Mouse (Mus musculus) MEL (cell line): ENCODE data around the gene Churc1. TPM values are rescaled to one million over a fixed set of nuclear protein-coding genes. Genes with fewer than 3 reads are reported as not detected.

Source experiments
- DNase-seq: peaks from one replicate; pipeline ENCODE4 v3.0.0; 2011; ENCODE audit warnings: low read depth, low spot score
- H3K27ac ChIP-seq: 2 replicates; pipeline ENCODE4 v1.5.1; 2012; ENCODE audit warnings: low read depth, mild to moderate bottlenecking, control low read depth, low read length, moderate library complexity; ENCODE audit not compliant: control insufficient read depth
- H3K27me3 ChIP-seq, 2 experiments: fragments of 150-350 bp in 1 of 2; sonication (generic) in 1 of 2; 2 replicates each; pipeline ENCODE4 v1.6.1; 2012; ENCODE audit warnings: low read length in 2 of 2, mild to moderate bottlenecking in 2 of 2, improper control_type of control experiment in 1 of 2, moderate library complexity in 1 of 2; ENCODE audit not compliant: insufficient read depth in 2 of 2, control insufficient read depth in 1 of 2
- H3K36me3 ChIP-seq, 2 experiments: 2 replicates each; pipeline ENCODE4 v1.6.1; 2012 to 2014; ENCODE audit warnings: low read length in 2 of 2, improper control_type of control experiment in 1 of 2, inconsistent platforms in 1 of 2, mild to moderate bottlenecking in 1 of 2; ENCODE audit not compliant: insufficient read depth in 2 of 2, control insufficient read depth in 1 of 2
- H3K4me1 ChIP-seq, 2 experiments: fragments of 150-350 bp in 1 of 2; sonication (generic) in 1 of 2; 2 replicates each; pipeline ENCODE4 v1.6.1; 2012; ENCODE audit warnings: low read length in 2 of 2, improper control_type of control experiment in 1 of 2, mild to moderate bottlenecking in 1 of 2; ENCODE audit not compliant: insufficient read depth in 2 of 2, control insufficient read depth in 1 of 2
- H3K4me3 ChIP-seq, 2 experiments: fragments of 150-350 bp in 1 of 2; sonication (generic) in 1 of 2; 2 replicates each; pipeline ENCODE4 v1.5.1; 2012; ENCODE audit warnings: low read depth in 2 of 2, low read length in 2 of 2, mild to moderate bottlenecking in 2 of 2, moderate library complexity in 2 of 2, control low read depth in 1 of 2, improper control_type of control experiment in 1 of 2; ENCODE audit not compliant: control insufficient read depth in 1 of 2, insufficient read depth in 1 of 2
- H3K79me2 ChIP-seq: 2 replicates; pipeline ENCODE4 v1.6.1; 2012; ENCODE audit warnings: mild to moderate bottlenecking, low read length, moderate library complexity; ENCODE audit not compliant: control insufficient read depth, poor library complexity, insufficient read depth
- H3K9ac ChIP-seq: 2 replicates; pipeline ENCODE4 v1.6.1; 2012; ENCODE audit warnings: low read depth, mild to moderate bottlenecking, control low read depth, low read length, moderate library complexity; ENCODE audit not compliant: control insufficient read depth, poor library complexity, severe bottlenecking
- H3K9me3 ChIP-seq: fragments of 150-350 bp; sonication (generic); replicated peaks from 2 replicates; pipeline ENCODE4 v1.6.1; 2012; ENCODE audit warnings: mild to moderate bottlenecking, low read length, improper control_type of control experiment, moderate library complexity; ENCODE audit not compliant: insufficient read depth
- CTCF ChIP-seq, 3 experiments: IDR thresholded peaks in 2 of 3; conservative IDR thresholded peaks in 1 of 3; 2 replicates each; pipeline ENCODE4 v1.5.1; 2011 to 2012; ENCODE audit warnings: low read length in 3 of 3, low read depth in 2 of 3, mild to moderate bottlenecking in 2 of 3, improper control_type of control experiment in 1 of 3, inconsistent platforms in 1 of 3, mixed read lengths in 1 of 3, moderate library complexity in 1 of 3; ENCODE audit not compliant: control insufficient read depth in 1 of 3, insufficient read depth in 1 of 3, poor library complexity in 1 of 3, severe bottlenecking in 1 of 3
- E2F4 ChIP-seq: IDR thresholded peaks from 2 replicates; pipeline ENCODE4 v1.6.1; 2011; ENCODE audit warnings: low read depth, low read length, improper control_type of control experiment, borderline replicate concordance
- GATA1 ChIP-seq: IDR thresholded peaks from 2 replicates; pipeline ENCODE4 v1.6.1; 2011; ENCODE audit warnings: low read depth, low read length, improper control_type of control experiment
- HCFC1 ChIP-seq: IDR thresholded peaks from 2 replicates; pipeline ENCODE4 v1.6.1; 2012; ENCODE audit warnings: low read depth, mild to moderate bottlenecking, inconsistent platforms, low read length, improper control_type of control experiment, moderate library complexity
- JUND ChIP-seq: IDR thresholded peaks from 2 replicates; pipeline ENCODE4 v1.6.1; 2011; ENCODE audit warnings: low read depth, mild to moderate bottlenecking, improper control_type of control experiment, low read length
- KAT2A ChIP-seq: conservative IDR thresholded peaks from 2 replicates; pipeline ENCODE4 v1.6.1; 2012; ENCODE audit warnings: low read depth, low read length, improper control_type of control experiment, inconsistent platforms
- MAZ ChIP-seq: IDR thresholded peaks from 2 replicates; pipeline ENCODE4 v1.6.1; 2012; ENCODE audit warnings: low read depth, mild to moderate bottlenecking, inconsistent platforms, low read length, improper control_type of control experiment
- NELFE ChIP-seq: IDR thresholded peaks from 2 replicates; pipeline ENCODE4 v1.6.1; 2011; ENCODE audit warnings: low read depth, low read length, improper control_type of control experiment
- POLR2A ChIP-seq, 2 experiments: IDR thresholded peaks; 2 replicates each; pipeline ENCODE4 v1.6.1; 2011 to 2012; ENCODE audit warnings: low read length in 2 of 2, mild to moderate bottlenecking in 2 of 2, control low read depth in 1 of 2, improper control_type of control experiment in 1 of 2, low read depth in 1 of 2, moderate library complexity in 1 of 2; ENCODE audit not compliant: control insufficient read depth in 1 of 2, insufficient read depth in 1 of 2, poor library complexity in 1 of 2
- POLR2AphosphoS2 ChIP-seq: IDR thresholded peaks from 2 replicates; pipeline ENCODE4 v1.6.1; 2011; ENCODE audit warnings: low read length, improper control_type of control experiment
- POLR2AphosphoS5 ChIP-seq: IDR thresholded peaks from 2 replicates; pipeline ENCODE4 v1.6.1; 2012; ENCODE audit warnings: low read depth, borderline replicate concordance, mild to moderate bottlenecking, inconsistent platforms, low read length, moderate library complexity, mixed read lengths
- RAD21 ChIP-seq: IDR thresholded peaks from 2 replicates; pipeline ENCODE4 v1.6.1; 2011; ENCODE audit warnings: mild to moderate bottlenecking, low read depth, low read length, improper control_type of control experiment
- SMC3 ChIP-seq: IDR thresholded peaks from 2 replicates; pipeline ENCODE4 v1.6.1; 2011; ENCODE audit warnings: low read depth, low read length, improper control_type of control experiment
- TBP ChIP-seq: IDR thresholded peaks from 2 replicates; pipeline ENCODE4 v1.8.0; 2011; ENCODE audit warnings: low read depth, low read length, improper control_type of control experiment
- TCF12 ChIP-seq: IDR thresholded peaks from 2 replicates; pipeline ENCODE4 v1.6.1; 2014; ENCODE audit warnings: low read depth, mild to moderate bottlenecking, inconsistent platforms, low read length, improper control_type of control experiment, moderate library complexity
- USF1 ChIP-seq: IDR thresholded peaks from 2 replicates; pipeline ENCODE4 v1.6.1; 2014; ENCODE audit warnings: low read depth, mild to moderate bottlenecking, inconsistent platforms, low read length, improper control_type of control experiment, moderate library complexity
- ZC3H11A ChIP-seq: IDR thresholded peaks from 2 replicates; pipeline ENCODE4 v1.6.1; 2012; ENCODE audit warnings: low read depth, mild to moderate bottlenecking, inconsistent platforms, low read length, improper control_type of control experiment
- ZKSCAN1 ChIP-seq: IDR thresholded peaks from 2 replicates; pipeline ENCODE4 v1.6.1; 2012; ENCODE audit warnings: low read depth, mild to moderate bottlenecking, inconsistent platforms, low read length, improper control_type of control experiment, moderate library complexity
- ZMIZ1 ChIP-seq: IDR thresholded peaks from 2 replicates; pipeline ENCODE4 v1.6.1; 2012; ENCODE audit warnings: low read depth, mild to moderate bottlenecking, inconsistent platforms, low read length, improper control_type of control experiment, moderate library complexity
- ZNF384 ChIP-seq: IDR thresholded peaks from 2 replicates; pipeline ENCODE4 v1.6.1; 2012; ENCODE audit warnings: low read depth, mild to moderate bottlenecking, inconsistent platforms, low read length, improper control_type of control experiment
- polyA plus RNA-seq, 2 experiments: library from polyadenylated mRNA; stranded (reverse) in 1 of 2; unstranded in 1 of 2; fragments of >175 nt in 1 of 2; fragments of >200 nt in 1 of 2; gene quantifications; 2 replicates each; pipeline versions ENCODE4 v1.2.1 to v1.2.4; 2012; ENCODE audit warnings: low replicate concordance in 2 of 2, low read depth in 1 of 2; ENCODE audit not compliant: insufficient read length in 2 of 2, insufficient read depth in 1 of 2, missing spikeins in 1 of 2
- total RNA-seq: library from RNA; depleted of rRNA; stranded (reverse); fragments of 300-350 nt; gene quantifications from 2 replicates; pipeline ENCODE4 v1.2.3, GENCODE M21; 2012

The Churc1 gene
- total and polyA plus RNA-seq, 3 experiments = 74.9 to 186 TPM; not detected in 1

- no peak for TF ChIP-seq POLR2AphosphoS5
- no peak for TF ChIP-seq E2F4
Measured at GRCm38 (mm10) chr12:76765354-76765851, at the start of gene Churc1, which contains the start of gene Fntb (continued).

GRCm38 (mm10) chr12:76718384-76718783 lies 47.0 kb upstream of the Churc1 start:
- Histone ChIP-seq H3K79me2 (no peaks in the 10 kb centered on the region), H3K27me3 (no peaks in the 10 kb centered on the region), H3K4me1 (peaks cover 0 to 3% of the 10 kb centered on the region in 2 experiments; a peak in 1 of 4 replicates), H3K9ac (no peak overlapping the region), H3K4me3 (no peak overlapping the region), H3K27ac (no peak overlapping the region), H3K9me3 (no peaks in the 10 kb centered on the region), H3K36me3 (no peaks in the 10 kb centered on the region)
- peak; percentile 56 for DNase-seq
- TF ChIP-seq RAD21 (peak; percentile 3; the same call in 1 of the 2 replicates), TBP (peak; percentile 95), HCFC1 (no peak), TCF12 (no peak), CTCF (IDR thresholded peaks at IDR 0.05 in 2 of 3, conservative IDR thresholded peaks at IDR 0.05 in 1 of 3; ENCODE audit: control insufficient read depth in 1 of 3, insufficient read depth in 1 of 3, low read depth in 2 of 3, low read length in 3 of 3, poor library complexity in 1 of 3, severe bottlenecking in 1 of 3) (peak in 1 of 3 experiments; percentile 21; a peak in 1 of 6 replicates)

GRCm38 (mm10) chr12:76720572-76720971 lies 44.8 kb upstream of the Churc1 start:
- no peak overlapping the region for H3K27ac ChIP-seq
- H3K4me1 ChIP-seq = peaks cover 0 to 3% of the 10 kb centered on the region in 2 experiments; a peak in 1 of 4 replicates
- H3K27me3 ChIP-seq = no peaks in the 10 kb centered on the region
- H3K4me3 ChIP-seq = no peak overlapping the region
- TF ChIP-seq CTCF (IDR thresholded peaks at IDR 0.05 in 2 of 3, conservative IDR thresholded peaks at IDR 0.05 in 1 of 3; ENCODE audit: control insufficient read depth in 1 of 3, insufficient read depth in 1 of 3, low read depth in 2 of 3, low read length in 3 of 3, poor library complexity in 1 of 3, severe bottlenecking in 1 of 3) (peak in 2 of 3 experiments; percentile 39 to 74; a peak in 4 of 6 replicates), JUND (no peak), RAD21 (peak; percentile 89), ZC3H11A (peak; percentile 78), SMC3 (peak; percentile 71)
- no peaks in the 10 kb centered on the region for H3K36me3 ChIP-seq
- DNase-seq = peak; percentile 32
- no peaks in the 10 kb centered on the region for H3K9me3 ChIP-seq
- H3K79me2 ChIP-seq = no peaks in the 10 kb centered on the region
- H3K9ac ChIP-seq = no peak overlapping the region

GRCm38 (mm10) chr12:76722026-76722425 lies 43.3 kb upstream of the Churc1 start:
- H3K9ac ChIP-seq = no peak overlapping the region
- no peak overlapping the region for H3K27ac ChIP-seq
- H3K9me3 ChIP-seq = no peaks in the 10 kb centered on the region
- H3K79me2 ChIP-seq = no peaks in the 10 kb centered on the region
- no peaks in the 10 kb centered on the region for H3K27me3 ChIP-seq
- no peak for DNase-seq
- H3K4me3 ChIP-seq = no peak overlapping the region
- no peaks in the 10 kb centered on the region for H3K36me3 ChIP-seq
- TF ChIP-seq ZMIZ1 (no peak), JUND (no peak), POLR2AphosphoS2 (no peak), KAT2A (no peak), GATA1 (no peak), MAZ (no peak), ZNF384 (no peak), ZKSCAN1 (no peak), HCFC1 (no peak), NELFE (no peak), POLR2A (IDR thresholded peaks at IDR 0.05; ENCODE audit: control insufficient read depth in 1 of 2, insufficient read depth in 1 of 2, low read depth in 1 of 2, low read length in 2 of 2, poor library complexity in 1 of 2) (no peak), TBP (no peak), USF1 (no peak), E2F4 (no peak)
- peaks cover 0 to 3% of the 10 kb centered on the region in 2 experiments; a peak in 1 of 4 replicates for H3K4me1 ChIP-seq
